Mouse (Mus musculus) layer of hippocampus, adult 11-12 months (tissue): Measurements from ENCODE around the gene Add2.

Source experiments
- DNase-seq: peaks from one replicate; pipeline ENCODE4 v3.0.0; 2022; ENCODE audit warnings: low spot score

Add2 gene

GRCm38 (mm10) chr6:86141284-86141683 lies 112.8 kb downstream of the Add2 start:
- DNase-seq = no peak

DNA sequence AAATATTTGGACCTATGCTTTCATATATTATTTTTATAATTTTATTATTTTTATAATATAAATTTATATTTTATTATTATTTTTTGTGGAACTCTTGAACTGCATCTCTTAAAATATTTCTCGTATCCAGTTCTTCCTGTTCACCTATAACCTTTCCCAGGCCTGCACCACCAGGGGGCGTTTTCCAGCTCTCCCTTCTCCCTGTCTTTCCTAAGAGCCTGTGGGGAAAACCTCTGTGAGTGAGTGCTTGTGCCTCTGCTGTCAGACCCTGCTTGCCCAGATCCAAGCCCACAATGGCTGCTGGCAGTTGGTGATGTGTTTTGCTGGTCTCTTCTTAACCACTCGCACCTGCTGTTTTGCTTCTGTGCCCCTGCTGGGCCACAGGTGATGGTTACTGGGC lies 113.3 kb downstream of the Add2 start:
- peak; percentile 71 for DNase-seq

DNA sequence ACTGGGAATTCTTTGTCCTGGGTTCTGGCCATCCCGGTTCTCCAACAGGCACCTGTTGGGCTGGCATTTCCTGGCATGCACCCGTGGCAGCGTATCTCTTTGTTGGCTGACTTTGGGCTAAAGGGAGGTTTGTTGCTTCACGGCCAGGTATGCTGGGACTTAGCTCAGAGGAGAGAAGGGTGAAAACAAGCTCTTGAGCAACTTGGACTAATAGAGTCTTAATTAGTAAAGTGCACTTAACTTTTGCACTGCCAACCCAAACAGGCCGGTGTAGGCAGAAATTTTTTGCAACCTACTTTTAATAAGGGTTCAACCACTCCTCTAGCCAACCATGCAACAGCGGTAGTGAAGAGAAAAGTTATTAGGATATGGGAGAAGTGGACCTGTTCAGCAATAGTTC lies 116.5 kb downstream of the Add2 start:
- DNase-seq = no peak

DNA sequence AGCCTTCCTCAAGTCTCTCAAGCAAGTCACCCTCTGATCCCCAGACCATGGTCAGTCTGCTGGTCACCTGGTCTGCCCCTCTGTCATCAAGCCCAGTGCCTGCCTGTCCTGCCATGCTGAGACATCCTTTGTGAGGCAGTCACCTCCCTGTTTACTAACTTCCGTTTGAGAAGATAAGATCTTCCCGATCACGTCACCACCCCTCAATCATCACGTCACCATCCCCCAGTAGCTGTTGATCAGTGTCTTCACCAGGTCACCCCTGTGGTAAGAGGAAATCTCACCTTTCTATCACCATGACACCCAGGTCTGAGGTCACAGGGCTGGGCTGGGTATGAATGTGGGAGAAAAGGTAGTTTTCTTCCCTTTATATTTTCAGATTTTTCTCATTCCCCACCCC lies 120.0 kb downstream of the Add2 start:
- no peak for DNase-seq

DNA sequence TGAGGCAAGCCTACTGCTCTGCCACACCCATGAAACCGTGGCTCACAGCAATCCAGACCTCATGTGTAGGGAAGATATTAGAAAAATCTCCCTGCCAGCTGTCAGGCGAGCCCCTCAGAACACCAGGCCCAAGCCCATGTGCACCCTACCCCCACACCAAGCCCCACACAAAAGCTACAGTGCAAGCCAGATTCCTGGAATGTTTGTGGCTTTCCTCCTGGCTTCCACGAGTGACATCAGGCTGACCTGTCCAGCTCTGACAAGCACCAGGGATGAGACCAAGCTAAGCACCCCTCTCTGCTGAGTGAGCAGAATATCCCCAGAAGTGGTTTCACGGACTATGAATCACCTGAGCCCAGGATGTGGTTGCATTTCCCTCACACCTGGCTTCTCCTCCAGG lies 120.5 kb downstream of the Add2 start:
- no peak for DNase-seq

DNA sequence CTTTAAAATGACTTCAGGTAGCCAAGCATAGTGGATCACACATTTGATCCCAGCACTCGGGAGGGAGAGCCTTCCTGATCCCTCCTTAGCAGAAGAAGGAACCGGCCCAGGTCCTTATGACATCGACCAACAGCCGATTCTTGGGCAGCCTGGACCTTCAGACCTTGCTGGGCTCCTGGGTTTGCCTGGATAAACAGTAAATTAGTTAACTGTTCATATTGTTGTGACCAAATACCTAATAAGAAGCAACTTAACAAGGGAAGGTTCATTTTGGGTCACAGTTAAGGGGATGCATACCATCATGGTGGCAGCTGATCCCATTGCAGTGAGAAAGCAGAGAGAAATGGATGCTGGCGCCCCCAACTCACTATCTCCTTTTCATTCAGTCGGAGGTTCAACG lies 124.2 kb downstream of the Add2 start:
- no peak for DNase-seq

- peak; percentile 39 for DNase-seq
Observed at GRCm38 (mm10) chr6:86153436-86153990, 125.0 kb downstream of the Add2 start.

GRCm38 (mm10) chr6:86154006-86154405 lies 125.5 kb downstream of the Add2 start:
- DNase-seq = no peak

DNA sequence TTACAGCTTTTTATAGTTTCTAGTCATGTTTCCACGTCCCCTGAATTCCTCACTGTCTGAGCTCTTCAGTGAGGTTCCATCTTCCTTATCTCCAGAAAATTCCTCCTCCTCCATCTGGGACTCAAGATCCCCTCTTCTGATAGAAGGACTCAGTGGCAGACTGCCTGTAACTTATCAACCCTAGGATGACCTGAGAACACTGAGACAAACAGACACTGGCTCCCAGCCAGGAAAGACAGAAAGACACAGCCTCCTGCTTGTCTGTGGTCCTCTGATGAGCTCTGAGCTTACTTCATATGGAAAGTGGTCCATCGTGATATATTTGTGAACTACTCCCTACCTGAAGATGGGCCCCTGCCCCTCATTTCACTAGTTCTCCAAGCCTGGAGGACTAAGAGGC lies 126.0 kb downstream of the Add2 start:
- DNase-seq = no peak

DNA sequence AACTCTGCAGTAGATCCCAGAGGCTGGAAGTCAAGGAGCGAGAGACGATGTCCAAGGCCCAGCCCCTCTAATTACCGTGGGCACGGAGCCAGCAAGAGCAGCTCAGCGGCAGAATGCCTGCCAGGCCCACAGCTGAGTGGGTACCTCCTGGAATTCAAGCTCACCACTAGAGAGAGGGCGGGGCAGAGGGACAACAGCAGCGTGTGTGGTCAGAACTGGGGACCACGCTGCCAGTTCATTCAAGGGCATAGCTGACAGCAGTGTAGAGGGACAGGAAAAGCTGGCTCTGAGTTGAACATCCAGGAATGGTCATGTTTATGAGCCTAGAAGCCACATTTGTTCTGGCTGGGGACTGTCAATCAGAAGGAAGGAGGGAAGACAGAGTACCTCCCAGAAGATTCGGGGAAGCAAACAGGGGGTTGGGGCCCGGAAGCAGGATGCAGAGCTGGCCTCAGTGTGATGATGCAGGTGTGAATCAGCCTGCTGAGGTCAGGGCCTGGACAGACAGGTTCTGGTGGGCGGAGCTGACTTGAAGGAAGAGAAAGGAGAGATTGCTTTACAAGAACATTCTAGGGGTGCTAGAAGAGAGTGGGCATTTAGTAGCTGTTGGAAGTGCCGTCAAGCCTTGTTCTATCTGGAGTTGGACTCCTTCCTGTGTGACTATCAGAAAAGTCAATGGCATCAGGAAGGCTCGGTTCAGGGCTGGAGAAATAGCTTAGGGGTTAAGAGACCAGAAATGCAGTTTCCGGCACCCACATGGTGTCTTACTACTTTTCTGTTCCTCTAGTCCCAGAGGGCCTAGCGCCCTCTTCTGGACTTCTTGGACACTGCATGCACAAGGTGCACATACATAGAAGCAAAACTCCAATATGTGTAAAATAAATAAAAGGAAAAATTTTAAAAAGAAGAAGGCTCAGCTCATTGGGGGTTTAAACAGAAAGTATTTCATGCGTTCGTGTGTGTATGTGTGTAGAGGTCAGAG lies 129.1 kb downstream of the Add2 start:
- DNase-seq = no peak

- DNase-seq = no peak
Observed at GRCm38 (mm10) chr6:86160878-86161277, 132.4 kb downstream of the Add2 start.

- no peak for DNase-seq
Observed at GRCm38 (mm10) chr6:86161586-86161985, 133.1 kb downstream of the Add2 start.

DNA sequence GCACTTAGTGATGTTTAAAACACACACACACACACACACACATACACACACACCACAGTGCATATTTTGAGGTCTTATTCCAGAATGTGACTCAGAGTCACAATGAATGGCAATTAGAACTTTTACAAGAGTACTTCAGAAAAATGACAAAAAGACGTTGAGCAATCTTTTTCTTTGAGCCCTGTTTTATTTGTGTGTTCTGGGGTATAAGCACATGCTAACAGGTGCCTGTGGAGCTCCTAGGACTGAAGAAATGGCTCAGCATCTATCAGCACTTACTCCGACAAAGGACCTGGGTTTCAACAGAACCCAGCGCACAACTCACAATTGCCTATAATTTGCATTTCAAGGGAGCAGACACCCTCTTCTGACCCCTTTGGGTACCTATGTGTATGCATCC lies 135.5 kb downstream of the Add2 start:
- no peak for DNase-seq

GRCm38 (mm10) chr6:86166426-86166825 lies 137.9 kb downstream of the Add2 start:
- no peak for DNase-seq

DNA sequence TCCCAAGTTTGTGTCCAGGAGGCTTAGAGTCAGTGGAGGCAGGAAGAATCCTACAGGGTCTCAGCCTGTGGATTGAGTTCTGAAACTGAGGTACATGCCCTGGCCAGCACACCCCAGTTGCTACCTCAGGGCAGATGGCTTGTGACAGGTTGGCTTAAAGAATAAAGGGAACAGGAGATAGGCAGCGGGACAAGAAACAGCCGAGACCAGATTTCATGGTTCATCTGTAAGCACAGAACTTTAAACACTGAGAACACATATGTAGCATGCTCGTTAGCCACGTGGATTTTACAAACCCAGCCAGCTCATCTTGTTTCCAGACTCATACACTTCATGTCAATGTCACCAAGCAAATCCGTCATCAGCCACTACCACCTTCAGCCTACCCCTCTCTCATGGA lies 139.4 kb downstream of the Add2 start:
- no peak for DNase-seq

- no peak for DNase-seq
Observed at GRCm38 (mm10) chr6:86169166-86169565, 140.7 kb downstream of the Add2 start.
